Mouse (Mus musculus) embryonic fibroblast, embryonic 13.5 days (primary cell): ENCODE data around the gene Adat3.

Experiments used
- CTCF ChIP-seq: IDR thresholded peaks from 2 replicates; pipeline ENCODE4 v1.5.1; 2011; ENCODE audit warnings: mild to moderate bottlenecking, control low read depth, low read length, moderate library complexity, borderline replicate concordance; ENCODE audit not compliant: insufficient read depth
- POLR2A ChIP-seq: IDR thresholded peaks from 2 replicates; pipeline ENCODE4 v1.6.1; 2011; ENCODE audit warnings: low read depth, mild to moderate bottlenecking, control low read depth, low read length, moderate library complexity

DNA sequence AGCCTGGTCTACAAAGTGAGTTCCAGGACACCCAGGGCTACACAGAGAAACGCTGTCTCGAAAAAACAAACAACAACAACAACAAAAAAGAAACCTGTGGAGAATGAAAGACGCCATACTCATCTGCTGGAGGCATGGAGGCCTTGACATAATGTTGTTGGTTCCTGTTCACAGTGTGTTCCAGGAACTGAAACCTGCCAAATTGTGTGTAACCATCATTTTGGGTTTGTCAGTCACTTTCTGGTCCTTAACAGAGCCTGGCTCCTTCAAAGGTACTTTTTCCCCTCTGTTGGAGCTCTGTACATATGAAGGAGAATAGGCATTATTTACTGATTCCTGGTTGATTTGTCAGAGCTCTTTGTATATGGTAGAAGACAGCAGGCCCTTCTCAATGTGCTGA is 9.2 kb downstream of the Adat3 start:
- TF ChIP-seq POLR2A: no peak
- no peak for TF ChIP-seq CTCF
